Mouse (Mus musculus) cortical plate, adult 2 months (tissue): ENCODE measurements around the gene Ryr1. TPM values are rescaled to one million over a fixed set of nuclear protein-coding genes. Genes with fewer than 3 reads are reported as not detected.
"Not testable (repeated sequence)": the region's sequence is repeated elsewhere in the genome, so short reads cannot be mapped to it uniquely, and the experiment has no call there.

Experiments
- H3K27ac ChIP-seq: fragments of 200-500 bp; 2 replicates; pipeline ENCODE4 v1.5.1; 2012; ENCODE audit warnings: low read length, control low read depth, inconsistent platforms; ENCODE audit not compliant: insufficient read depth
- H3K4me1 ChIP-seq: fragments of 200-500 bp; 2 replicates; pipeline ENCODE4 v1.6.1; 2011; ENCODE audit warnings: low read length; ENCODE audit not compliant: control insufficient read depth, insufficient read depth
- H3K4me3 ChIP-seq: fragments of 200-500 bp; 2 replicates; pipeline ENCODE4 v1.5.1; 2011; ENCODE audit warnings: mild to moderate bottlenecking, low read length, control low read depth; ENCODE audit not compliant: insufficient read depth
- CTCF ChIP-seq: fragments of 200-500 bp; IDR thresholded peaks from 2 replicates; pipeline ENCODE4 v1.5.1; 2011; ENCODE audit warnings: mild to moderate bottlenecking, control low read depth, low read length; ENCODE audit not compliant: insufficient read depth; ENCODE audit errors: extremely low read depth
- POLR2A ChIP-seq: fragments of 200-500 bp; IDR thresholded peaks from 2 replicates; pipeline ENCODE4 v1.6.1; 2011; ENCODE audit warnings: mild to moderate bottlenecking, low read length, control low read depth; ENCODE audit not compliant: insufficient read depth; ENCODE audit errors: extremely low read depth
- polyA plus RNA-seq: library from polyadenylated mRNA; depleted of rRNA; stranded (reverse); fragments of >200 nt; gene quantifications from 2 replicates; pipeline ENCODE4 v1.2.3, GENCODE M21; 2012

Gene Ryr1
- polyA plus RNA-seq, 1 experiment = 7.7 TPM

GRCm38 (mm10) chr7:29148771-29149170, 23.8 kb upstream of the Ryr1 start:
- Histone ChIP-seq H3K4me3 (no peak overlapping the region), H3K27ac (no peak overlapping the region), H3K4me1 (no peaks in the 10 kb centered on the region)
- no peak for TF ChIP-seq CTCF
- TF ChIP-seq POLR2A = no peak

GRCm38 (mm10) chr7:29146625-29147367, 21.8 kb upstream of the Ryr1 start:
- TF ChIP-seq POLR2A (no peak), CTCF (no peak)
- Histone ChIP-seq H3K27ac (no peak overlapping the region), H3K4me3 (no peak overlapping the region), H3K4me1 (no peaks in the 10 kb centered on the region)

GRCm38 (mm10) chr7:29144006-29144405, 19.0 kb upstream of the Ryr1 start:
- TF ChIP-seq CTCF (no peak), POLR2A (no peak)
- no peak overlapping the region for H3K4me3 ChIP-seq
- no peak overlapping the region for H3K27ac ChIP-seq

GRCm38 (mm10) chr7:29141416-29141815, 16.4 kb upstream of the Ryr1 start:
- Histone ChIP-seq H3K27ac (no peak overlapping the region), H3K4me3 (no peak overlapping the region), H3K4me1 (no peaks in the 10 kb centered on the region)
- TF ChIP-seq CTCF = no peak
- TF ChIP-seq POLR2A = no peak

More at GRCm38 (mm10) chr7:29144006-29144405, 19.0 kb upstream of the Ryr1 start:
- no peaks in the 10 kb centered on the region for H3K4me1 ChIP-seq

- H3K4me3 ChIP-seq, H3K27ac ChIP-seq, H3K4me1 ChIP-seq: not testable (repeated sequence)
Measured at GRCm38 (mm10) chr7:29139237-29139636, 14.3 kb upstream of the Ryr1 start.

GRCm38 (mm10) chr7:29137429-29137828, 12.4 kb upstream of the Ryr1 start:
- H3K27ac ChIP-seq = no peak overlapping the region
- H3K4me3 ChIP-seq = no peak overlapping the region
- TF ChIP-seq POLR2A = no peak
- no peak for TF ChIP-seq CTCF
- no peaks in the 10 kb centered on the region for H3K4me1 ChIP-seq

GRCm38 (mm10) chr7:29134693-29135386, 9.9 kb upstream of the Ryr1 start, which contains the start of gene Rasgrp4:
Gene Rasgrp4, plus strand, starts transcription at chr7:29134851.
- no peak for TF ChIP-seq POLR2A
- TF ChIP-seq CTCF = no peak
- H3K27ac ChIP-seq = no peak within 1 kb of the TSS
- H3K4me1 ChIP-seq = no peaks in the 10 kb centered on the region
- H3K4me3 ChIP-seq = no peak within 1 kb of the TSS

GRCm38 (mm10) chr7:29134230-29134629, 9.3 kb upstream of the Ryr1 start:
- no peak overlapping the region for H3K27ac ChIP-seq
- no peak for TF ChIP-seq POLR2A
- TF ChIP-seq CTCF = no peak
- no peaks in the 10 kb centered on the region for H3K4me1 ChIP-seq
- no peak overlapping the region for H3K4me3 ChIP-seq

GRCm38 (mm10) chr7:29128725-29129124, 3.7 kb upstream of the Ryr1 start:
- H3K4me1 ChIP-seq = no peaks in the 10 kb centered on the region
- no peak overlapping the region for H3K4me3 ChIP-seq
- no peak overlapping the region for H3K27ac ChIP-seq
- TF ChIP-seq CTCF = peak; percentile 44; the same call in 1 of the 2 replicates
- no peak for TF ChIP-seq POLR2A
